Mouse (Mus musculus): ENCODE data around the gene Bpifb5. TPM values are rescaled to one million over a fixed set of nuclear protein-coding genes. Genes with fewer than 3 reads are reported as not detected.
"Not testable (repeated sequence)": the region's sequence is repeated elsewhere in the genome, so short reads cannot be mapped to it uniquely, and the experiment has no call there.

Bpifb5 gene
- polyA plus RNA-seq, 1 experiment from 2014 or later: 0.45 TPM

DNA sequence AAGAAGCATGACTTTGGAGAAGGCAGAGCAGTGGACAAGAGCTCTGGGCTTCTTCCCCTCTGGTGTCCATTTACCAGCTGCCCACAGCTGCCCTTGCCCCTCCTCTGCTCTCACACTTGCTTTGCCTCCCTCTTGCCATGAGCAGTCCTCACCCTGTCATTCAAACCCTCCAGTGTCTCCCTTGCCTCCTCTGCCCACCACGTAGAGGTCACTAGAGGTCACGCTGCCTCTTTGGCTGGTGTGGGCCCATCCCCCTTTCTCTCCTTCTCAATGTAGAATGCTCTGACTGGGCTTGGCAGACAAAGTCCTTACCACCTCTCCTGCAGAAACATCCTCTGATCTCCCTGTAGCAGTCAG, 353 bp downstream of the Bpifb5 start:
- H3K27me3 ChIP-seq (ENCODE audit: control insufficient read depth, insufficient read depth, low read length): no peaks in the 10 kb centered on the region
- H3K4me1 ChIP-seq (ENCODE audit: control insufficient read depth, insufficient read depth, low read length): peaks cover 17% of the 10 kb centered on the region
- no peak overlapping the region for H3K27ac ChIP-seq (ENCODE audit: low read length)
- H3K4me2 ChIP-seq (ENCODE audit: low read depth, low read length): no peak overlapping the region
- WGBS: 24% methylated on average over 2 of the region's 2 CpGs
- no peaks in the 10 kb centered on the region for H3K9me3 ChIP-seq (replicated peaks; ENCODE audit: control insufficient read depth, low read length)
- H3K4me3 ChIP-seq (ENCODE audit: low read length): no peak overlapping the region
- H3K9ac ChIP-seq (ENCODE audit: low read length): no peak overlapping the region
- no peaks in the 10 kb centered on the region for H3K36me3 ChIP-seq (ENCODE audit: control insufficient read depth, insufficient read depth)
- no peak for ATAC-seq (replicated peaks; ENCODE audit: extremely low read depth, insufficient read depth, low FRiP score)

DNA sequence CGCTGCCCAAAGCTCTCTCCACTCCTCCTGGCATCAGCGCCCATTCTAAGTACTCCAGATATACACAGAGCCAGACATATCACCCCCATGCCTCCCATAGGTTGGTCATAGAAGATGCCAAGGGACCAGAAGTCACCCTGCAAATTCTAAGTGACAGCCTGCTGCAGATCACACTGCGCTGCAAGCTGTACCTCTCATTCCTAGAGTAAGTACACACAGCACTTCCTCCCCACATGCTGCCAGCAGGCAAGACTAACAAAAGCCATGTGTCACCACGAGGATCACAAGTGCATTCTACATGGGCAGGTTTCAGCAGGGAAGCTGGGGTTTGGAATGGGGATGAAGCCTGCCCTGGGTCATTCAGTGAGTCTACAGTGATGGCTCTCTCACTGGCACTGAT, 3.4 kb downstream of the Bpifb5 start:
- ATAC-seq (replicated peaks; ENCODE audit: extremely low read depth, insufficient read depth, low FRiP score): no peak
- Histone ChIP-seq H3K9me3 (replicated peaks; ENCODE audit: control insufficient read depth, low read length) (no peaks in the 10 kb centered on the region), H3K9ac (ENCODE audit: low read length) (no peak overlapping the region), H3K4me1 (ENCODE audit: control insufficient read depth, insufficient read depth, low read length) (peaks cover 17% of the 10 kb centered on the region), H3K4me3 (ENCODE audit: low read length) (no peak overlapping the region), H3K4me2 (ENCODE audit: low read depth, low read length) (no peak overlapping the region), H3K36me3 (ENCODE audit: control insufficient read depth, insufficient read depth) (no peaks in the 10 kb centered on the region), H3K27ac (ENCODE audit: low read length) (no peak overlapping the region), H3K27me3 (ENCODE audit: control insufficient read depth, insufficient read depth, low read length) (no peaks in the 10 kb centered on the region)
- WGBS: 72% methylated on average over 4 of the region's 4 CpGs

DNA sequence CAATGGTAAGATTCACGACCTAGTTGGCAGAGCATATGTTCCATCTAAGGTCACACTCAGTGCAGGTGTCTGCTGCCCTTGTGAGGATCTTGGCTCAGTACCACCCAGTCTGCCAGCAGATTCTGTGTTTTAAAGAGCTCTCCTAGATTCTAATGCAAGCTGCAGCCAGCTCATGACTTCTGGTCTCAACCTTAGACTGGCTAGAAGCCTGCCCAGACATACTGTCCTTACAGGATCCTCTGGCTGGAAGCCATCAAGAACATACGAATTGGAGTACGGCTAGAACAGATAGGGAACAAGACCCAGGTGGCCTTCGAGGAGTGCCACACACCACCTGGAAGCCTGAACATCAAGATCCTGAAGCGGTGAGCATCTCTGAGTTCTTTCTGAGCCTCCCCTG, 4.3 kb downstream of the Bpifb5 start:
- Histone ChIP-seq H3K4me2 (ENCODE audit: low read depth, low read length) (no peak overlapping the region), H3K9ac (ENCODE audit: low read length) (no peak overlapping the region), H3K4me3 (ENCODE audit: low read length) (no peak overlapping the region), H3K27me3 (ENCODE audit: control insufficient read depth, insufficient read depth, low read length) (no peaks in the 10 kb centered on the region), H3K27ac (ENCODE audit: low read length) (no peak overlapping the region), H3K9me3 (replicated peaks; ENCODE audit: control insufficient read depth, low read length) (no peaks in the 10 kb centered on the region), H3K4me1 (ENCODE audit: control insufficient read depth, insufficient read depth, low read length) (peaks cover 15% of the 10 kb centered on the region), H3K36me3 (ENCODE audit: control insufficient read depth, insufficient read depth) (no peaks in the 10 kb centered on the region)
- ATAC-seq (replicated peaks; ENCODE audit: extremely low read depth, insufficient read depth, low FRiP score): no peak
- WGBS: 63% methylated on average over 5 of the region's 5 CpGs

DNA sequence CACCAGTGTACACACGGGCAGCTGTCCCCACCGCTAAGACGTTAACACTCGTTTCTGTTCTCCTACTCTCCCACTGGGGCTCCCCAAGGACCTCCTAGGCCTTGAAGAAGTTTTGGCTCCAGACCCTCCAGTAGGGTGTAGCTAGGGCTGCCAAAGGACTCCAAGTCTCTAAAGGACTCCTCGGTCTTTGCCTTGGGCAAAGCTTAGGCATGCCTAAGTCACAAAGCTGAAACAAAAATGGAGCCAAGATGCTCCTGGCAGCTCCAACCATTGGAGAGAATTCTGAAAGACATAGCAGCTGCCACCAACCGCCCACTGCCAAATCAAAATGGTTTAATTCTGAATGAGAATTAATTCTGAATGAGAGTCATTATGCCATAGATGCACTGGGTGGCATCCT, 9.9 kb downstream of the Bpifb5 start:
- no peak for ATAC-seq (replicated peaks; ENCODE audit: extremely low read depth, insufficient read depth, low FRiP score)

DNA sequence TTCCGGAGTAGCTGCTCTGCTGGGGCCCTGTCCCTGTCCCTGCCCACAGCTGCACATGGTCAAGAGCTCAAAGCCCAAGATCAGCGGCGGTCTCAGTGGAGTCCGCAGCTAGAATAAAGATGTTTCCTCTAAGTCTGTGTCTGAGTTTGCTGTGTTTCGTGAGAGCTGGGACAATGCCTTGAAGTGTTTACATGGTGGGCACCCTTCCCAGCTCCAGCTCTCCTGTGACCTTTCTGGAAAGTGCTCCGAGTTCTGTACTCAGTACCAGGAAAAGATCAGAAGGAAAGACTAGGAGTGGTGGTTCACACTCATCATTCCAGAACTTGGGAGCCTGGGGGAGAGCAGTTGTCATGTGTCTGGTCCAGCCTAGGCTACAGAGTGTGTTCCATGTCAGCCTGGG, 17.2 kb downstream of the Bpifb5 start:
- H3K27ac ChIP-seq (ENCODE audit: low read length): no peak overlapping the region
- WGBS: 77% methylated on average over 6 of the region's 6 CpGs
- no peak overlapping the region for H3K9ac ChIP-seq (ENCODE audit: low read length)
- H3K4me2 ChIP-seq (ENCODE audit: low read depth, low read length): no peak overlapping the region
- H3K4me1 ChIP-seq (ENCODE audit: control insufficient read depth, insufficient read depth, low read length): no peaks in the 10 kb centered on the region
- no peaks in the 10 kb centered on the region for H3K36me3 ChIP-seq (ENCODE audit: control insufficient read depth, insufficient read depth)
- H3K4me3 ChIP-seq (ENCODE audit: low read length): no peak overlapping the region
- H3K27me3 ChIP-seq (ENCODE audit: control insufficient read depth, insufficient read depth, low read length): no peaks in the 10 kb centered on the region
- H3K9me3 ChIP-seq (replicated peaks; ENCODE audit: control insufficient read depth, low read length): no peaks in the 10 kb centered on the region
- ATAC-seq (replicated peaks; ENCODE audit: extremely low read depth, insufficient read depth, low FRiP score): no peak

More for the DNA sequence above, 9.9 kb downstream of the Bpifb5 start:
- Histone ChIP-seq H3K36me3 (ENCODE audit: control insufficient read depth, insufficient read depth) (no peaks in the 10 kb centered on the region), H3K4me2 (ENCODE audit: low read depth, low read length) (no peak overlapping the region), H3K27me3 (ENCODE audit: control insufficient read depth, insufficient read depth, low read length) (no peaks in the 10 kb centered on the region), H3K9ac (ENCODE audit: low read length) (no peak overlapping the region), H3K9me3 (replicated peaks; ENCODE audit: control insufficient read depth, low read length) (no peaks in the 10 kb centered on the region), H3K4me1 (ENCODE audit: control insufficient read depth, insufficient read depth, low read length) (no peaks in the 10 kb centered on the region), H3K4me3 (ENCODE audit: low read length) (no peak overlapping the region), H3K27ac (ENCODE audit: low read length) (no peak overlapping the region)
- 88% methylated on average over 6 of the region's 6 CpGs for WGBS

DNA sequence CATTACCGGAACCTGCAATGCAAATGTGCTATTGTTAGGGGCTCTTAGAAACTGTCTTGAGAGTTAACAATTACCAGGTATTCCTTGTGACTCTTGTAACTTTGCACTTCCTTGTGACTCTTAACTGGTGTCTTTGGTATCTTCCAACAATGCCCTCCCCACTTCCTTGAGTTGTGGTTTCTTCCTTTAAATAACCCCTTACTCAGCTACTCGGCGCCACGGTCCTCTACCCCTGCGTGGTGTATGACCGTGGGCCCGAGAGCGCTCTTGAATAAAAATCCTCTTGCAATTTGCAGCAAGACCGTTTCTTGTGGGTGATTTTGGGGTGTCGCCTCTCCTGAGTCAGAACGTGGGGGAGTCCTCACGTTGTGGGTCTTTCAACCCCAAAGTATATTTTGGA, 19.2 kb downstream of the Bpifb5 start:
- WGBS: 94% methylated on average over 11 of the region's 12 CpGs
- not testable (repeated sequence) for ATAC-seq (replicated peaks; ENCODE audit: extremely low read depth, insufficient read depth, low FRiP score)

DNA sequence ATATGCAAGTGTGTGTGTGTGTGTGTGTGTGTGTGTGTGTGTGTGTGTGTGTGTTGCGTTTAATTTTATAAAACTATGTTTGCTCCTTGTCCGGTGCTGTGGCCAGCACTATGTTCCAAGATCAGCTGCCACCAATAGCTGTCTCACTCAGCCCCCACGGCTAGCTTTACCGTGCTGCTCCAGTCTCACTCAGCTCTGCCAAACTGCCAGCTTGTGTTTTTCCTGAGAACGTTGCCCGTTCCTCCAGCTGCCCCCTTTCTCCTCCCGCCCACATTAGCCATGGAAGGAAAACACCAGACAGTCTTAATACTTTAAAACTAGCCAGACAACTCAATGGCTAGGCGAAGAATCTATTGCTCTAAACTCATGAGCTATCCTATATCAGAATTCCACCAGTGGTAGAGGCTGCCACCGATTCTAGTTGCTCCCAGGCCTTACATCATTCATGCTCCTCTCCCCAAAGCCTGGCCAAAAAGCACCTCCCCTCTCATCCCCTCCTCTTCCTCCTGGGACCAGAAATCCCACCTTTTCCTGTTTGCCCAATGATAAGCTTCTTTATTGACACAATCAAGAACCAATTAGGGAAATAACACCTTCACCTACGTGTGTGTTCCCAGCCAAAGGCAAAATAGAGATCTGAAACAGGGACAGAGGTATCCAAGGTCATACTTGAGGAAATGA, 20.0 kb downstream of the Bpifb5 start:
- no peaks in the 10 kb centered on the region for H3K27me3 ChIP-seq (ENCODE audit: control insufficient read depth, insufficient read depth, low read length)
- no peaks in the 10 kb centered on the region for H3K36me3 ChIP-seq (ENCODE audit: control insufficient read depth, insufficient read depth)
- ATAC-seq (replicated peaks; ENCODE audit: extremely low read depth, insufficient read depth, low FRiP score): no peak
- H3K4me2 ChIP-seq (ENCODE audit: low read depth, low read length): no peak overlapping the region
- no peaks in the 10 kb centered on the region for H3K4me1 ChIP-seq (ENCODE audit: control insufficient read depth, insufficient read depth, low read length)
- no peak overlapping the region for H3K4me3 ChIP-seq (ENCODE audit: low read length)
- no peak overlapping the region for H3K9ac ChIP-seq (ENCODE audit: low read length)
- WGBS: 80% methylated on average over 10 of the region's 10 CpGs
- H3K27ac ChIP-seq (ENCODE audit: low read length): no peak overlapping the region
- no peaks in the 10 kb centered on the region for H3K9me3 ChIP-seq (replicated peaks; ENCODE audit: control insufficient read depth, low read length)

More for the DNA sequence above, 19.2 kb downstream of the Bpifb5 start:
- not testable (repeated sequence) for H3K4me2 ChIP-seq (ENCODE audit: low read depth, low read length); H3K36me3 ChIP-seq (ENCODE audit: control insufficient read depth, insufficient read depth); H3K4me1 ChIP-seq (ENCODE audit: control insufficient read depth, insufficient read depth, low read length); H3K27me3 ChIP-seq (ENCODE audit: control insufficient read depth, insufficient read depth, low read length); H3K9me3 ChIP-seq (replicated peaks; ENCODE audit: control insufficient read depth, low read length); H3K4me3 ChIP-seq (ENCODE audit: low read length); H3K9ac ChIP-seq (ENCODE audit: low read length); H3K27ac ChIP-seq (ENCODE audit: low read length)

DNA sequence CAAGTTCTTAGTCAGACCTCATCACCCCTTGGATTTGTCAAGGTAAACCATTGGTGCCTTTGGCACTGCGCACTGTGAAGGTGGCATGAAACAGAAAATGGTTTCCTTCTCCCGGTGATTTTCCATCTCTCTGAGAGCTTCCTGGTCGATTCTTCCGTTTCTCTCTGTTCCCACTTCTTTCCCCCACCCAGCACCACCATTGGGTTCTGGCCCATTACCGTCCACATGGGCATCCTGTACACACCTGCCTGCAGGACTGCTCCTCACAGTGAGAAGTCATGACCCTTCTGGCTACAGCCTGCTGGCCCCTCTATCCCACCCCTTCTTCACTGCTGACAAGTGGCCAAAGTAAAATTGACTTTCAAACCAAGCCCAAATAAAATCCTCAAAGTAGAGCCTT, 21.8 kb downstream of the Bpifb5 start:
- Histone ChIP-seq H3K9ac (ENCODE audit: low read length) (no peak overlapping the region), H3K9me3 (replicated peaks; ENCODE audit: control insufficient read depth, low read length) (no peaks in the 10 kb centered on the region), H3K4me1 (ENCODE audit: control insufficient read depth, insufficient read depth, low read length) (no peaks in the 10 kb centered on the region), H3K36me3 (ENCODE audit: control insufficient read depth, insufficient read depth) (no peaks in the 10 kb centered on the region), H3K4me3 (ENCODE audit: low read length) (no peak overlapping the region), H3K27me3 (ENCODE audit: control insufficient read depth, insufficient read depth, low read length) (no peaks in the 10 kb centered on the region), H3K4me2 (ENCODE audit: low read depth, low read length) (no peak overlapping the region), H3K27ac (ENCODE audit: low read length) (no peak overlapping the region)
- WGBS: 84% methylated on average over 5 of the region's 5 CpGs
- no peak for ATAC-seq (replicated peaks; ENCODE audit: extremely low read depth, insufficient read depth, low FRiP score)

DNA sequence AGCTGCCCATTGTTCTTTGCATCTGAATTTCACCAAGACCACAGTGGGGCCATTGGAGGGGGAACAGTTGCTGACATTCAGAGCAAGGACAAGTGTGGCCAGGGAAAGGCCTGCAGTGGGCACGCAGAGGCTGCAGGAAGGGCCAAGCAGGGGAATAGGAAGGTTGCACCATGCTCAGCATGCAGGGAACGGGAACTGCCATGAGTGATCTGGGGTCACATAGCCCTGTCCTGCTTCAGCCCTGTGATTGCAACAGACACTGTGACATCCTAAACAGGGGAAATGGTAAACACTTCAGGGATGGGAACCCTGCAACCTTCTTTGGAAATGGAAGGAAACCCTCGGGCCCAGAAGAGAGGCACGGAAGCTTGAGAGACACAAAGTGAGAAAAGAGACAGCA, 31.7 kb downstream of the Bpifb5 start:
- not testable (repeated sequence) for H3K9ac ChIP-seq (ENCODE audit: low read length); H3K4me1 ChIP-seq (ENCODE audit: control insufficient read depth, insufficient read depth, low read length); H3K4me3 ChIP-seq (ENCODE audit: low read length); ATAC-seq (replicated peaks; ENCODE audit: extremely low read depth, insufficient read depth, low FRiP score); H3K9me3 ChIP-seq (replicated peaks; ENCODE audit: control insufficient read depth, low read length); H3K27me3 ChIP-seq (ENCODE audit: control insufficient read depth, insufficient read depth, low read length); H3K27ac ChIP-seq (ENCODE audit: low read length); H3K36me3 ChIP-seq (ENCODE audit: control insufficient read depth, insufficient read depth); H3K4me2 ChIP-seq (ENCODE audit: low read depth, low read length)
- WGBS: 85% methylated on average over 2 of the region's 4 CpGs

All from heart, embryonic 16.5 days (tissue).